Mouse (Mus musculus): Measurements from ENCODE around the gene Glod4. TPM values are rescaled to one million over a fixed set of nuclear protein-coding genes. Genes with fewer than 3 reads are reported as not detected.

Gene Glod4
- polyA plus RNA-seq (2014; fragmentation: Illumina TruSeq; extraction: RNeasy Lipid Tissue Mini Kit (QIAGEN cat#74804); ENCODE audit: low read depth, low replicate concordance) = 78.1 TPM

DNA sequence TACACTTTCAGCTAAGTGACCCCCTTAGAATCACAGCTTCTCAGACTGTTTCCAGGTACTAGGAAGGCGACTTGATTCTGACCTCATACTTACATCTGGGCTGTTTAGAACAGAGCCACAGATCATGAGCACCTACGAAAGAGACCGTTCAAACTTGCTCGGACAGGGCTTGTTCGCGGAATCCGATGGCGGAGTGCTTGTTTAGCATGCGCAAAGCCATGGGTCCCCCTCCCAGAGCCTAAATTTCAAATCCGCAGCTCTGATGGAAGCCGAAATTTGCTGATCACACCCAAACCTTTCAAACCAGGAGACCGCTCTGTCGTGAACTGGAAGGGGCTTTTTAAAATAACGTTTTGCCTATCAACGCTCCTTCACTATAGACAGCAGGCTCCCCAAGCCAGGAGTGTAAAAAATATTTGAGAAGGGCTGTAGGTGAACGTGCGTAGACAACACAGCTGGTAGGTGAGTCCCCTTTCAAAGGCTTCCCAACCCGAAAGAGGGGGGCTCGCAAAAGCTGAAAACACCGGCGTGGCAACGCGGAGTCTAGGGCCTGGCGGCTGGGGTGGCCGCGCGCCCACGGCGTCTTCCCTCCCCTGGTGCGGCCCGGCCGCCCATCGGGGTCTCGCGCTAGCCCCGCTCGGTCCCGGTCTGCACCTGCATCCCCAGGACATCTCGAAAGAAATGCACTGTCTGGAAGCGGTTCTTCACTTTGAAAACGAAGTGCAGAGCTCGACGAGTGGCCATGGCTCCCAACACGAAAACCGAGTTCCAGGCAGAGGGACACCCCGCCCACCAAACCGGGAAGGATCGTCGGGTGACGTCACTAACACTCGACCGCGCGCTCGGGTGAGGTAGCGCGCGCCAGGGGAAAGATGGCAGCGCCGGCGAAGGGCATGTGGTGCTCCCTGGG, at the start of gene Glod4, which contains the start of gene Mrm3:
TSS of gene Glod4 (minus strand) at position 825 of the 910 bp plus-strand sequence.
TSS of gene Mrm3 (plus strand) at position 815 of the 910 bp plus-strand sequence.

DNA sequence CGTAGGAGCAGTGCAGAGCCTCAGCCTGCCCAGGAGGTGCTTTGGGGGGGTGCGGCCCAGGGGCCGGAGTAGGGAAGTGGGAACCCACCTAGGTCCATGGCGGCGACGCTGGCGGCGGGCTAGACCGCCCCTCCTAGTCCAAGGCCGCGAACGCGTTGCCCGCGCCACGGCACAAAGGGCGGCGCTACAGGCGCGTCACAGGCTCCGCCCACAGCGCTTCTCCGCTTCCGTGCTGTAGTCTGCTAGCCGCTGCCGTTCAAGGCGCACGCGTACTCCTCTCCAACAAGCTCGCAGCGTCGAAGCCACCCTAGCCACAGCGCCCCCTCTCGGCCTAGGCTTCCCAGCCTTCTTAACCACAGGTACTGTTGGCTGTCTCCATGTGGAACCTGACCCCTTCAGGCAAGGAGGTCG, 26.1 kb downstream of the Glod4 start, which contains the start of the genes Dbil5 and Gemin4:
TSS of gene Dbil5 (plus strand) at position 219 of the 411 bp plus-strand sequence.
TSS of gene Gemin4 (minus strand) at position 275 of the 411 bp plus-strand sequence.

DNA sequence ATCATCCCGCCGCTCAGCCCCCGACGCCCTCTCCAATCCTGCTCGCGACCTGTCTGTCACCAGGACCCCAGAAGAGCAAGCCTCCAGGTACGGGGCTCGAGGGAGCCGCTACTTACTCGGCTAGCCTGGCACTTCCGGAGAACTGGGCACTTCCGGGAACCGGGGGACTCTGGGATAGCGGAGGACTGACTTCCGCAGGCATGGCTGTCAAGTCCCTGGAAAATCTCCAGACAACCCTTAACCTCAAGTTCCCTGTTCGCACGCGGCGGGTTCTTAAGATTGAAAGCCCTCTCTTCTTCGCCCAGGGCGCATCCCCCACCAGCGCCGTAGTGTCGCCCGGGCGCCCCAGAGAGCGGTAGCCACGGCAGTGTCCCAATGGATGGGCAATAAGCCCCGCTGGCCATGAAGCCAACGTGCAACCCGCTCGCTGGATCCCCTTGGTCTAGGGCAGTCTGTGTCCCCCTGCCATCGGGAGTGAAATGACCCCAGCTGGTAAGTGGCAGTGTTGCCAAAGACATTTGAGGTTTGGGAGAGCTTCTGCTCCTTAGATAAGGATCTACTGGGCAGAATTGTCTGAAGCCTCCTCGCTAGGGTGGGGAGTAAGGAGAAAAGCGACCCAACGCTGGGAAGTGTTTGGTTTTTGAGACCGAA, 63.9 kb downstream of the Glod4 start, which contains the start of the genes Vps53 and Fam57a:
TSS of gene Vps53 (minus strand) at position 153 of the 651 bp plus-strand sequence.
TSS of gene Fam57a (plus strand) at position 177 of the 651 bp plus-strand sequence.

Other genes starting within 250 kb of the Glod4 start
- gene 1700016K19Rik, start 243.8 kb downstream of the Glod4 start, polyA plus RNA-seq (2014; fragmentation: Illumina TruSeq; extraction: RNeasy Lipid Tissue Mini Kit (QIAGEN cat#74804); ENCODE audit: low read depth, low replicate concordance) = not detected
- 0.48 TPM for gene Rflnb, start 215.9 kb downstream of the Glod4 start, polyA plus RNA-seq (2014; fragmentation: Illumina TruSeq; extraction: RNeasy Lipid Tissue Mini Kit (QIAGEN cat#74804); ENCODE audit: low read depth, low replicate concordance)
- gene Vps53, start 64.1 kb downstream of the Glod4 start, polyA plus RNA-seq (2014; fragmentation: Illumina TruSeq; extraction: RNeasy Lipid Tissue Mini Kit (QIAGEN cat#74804); ENCODE audit: low read depth, low replicate concordance) = 21.9 TPM
- gene Fam57a, start 64.1 kb downstream of the Glod4 start, polyA plus RNA-seq (2014; fragmentation: Illumina TruSeq; extraction: RNeasy Lipid Tissue Mini Kit (QIAGEN cat#74804); ENCODE audit: low read depth, low replicate concordance) = 2.6 TPM
- not detected for gene Dbil5, start 26.1 kb downstream of the Glod4 start, polyA plus RNA-seq (2014; fragmentation: Illumina TruSeq; extraction: RNeasy Lipid Tissue Mini Kit (QIAGEN cat#74804); ENCODE audit: low read depth, low replicate concordance)
- gene Gemin4, start 26.1 kb downstream of the Glod4 start, polyA plus RNA-seq (2014; fragmentation: Illumina TruSeq; extraction: RNeasy Lipid Tissue Mini Kit (QIAGEN cat#74804); ENCODE audit: low read depth, low replicate concordance) = not detected
- gene Mrm3, start within 50 bp of the Glod4 start, polyA plus RNA-seq (2014; fragmentation: Illumina TruSeq; extraction: RNeasy Lipid Tissue Mini Kit (QIAGEN cat#74804); ENCODE audit: low read depth, low replicate concordance) = 2.3 TPM
- 0.58 TPM for gene Nxn, start 155.4 kb upstream of the Glod4 start, polyA plus RNA-seq (2014; fragmentation: Illumina TruSeq; extraction: RNeasy Lipid Tissue Mini Kit (QIAGEN cat#74804); ENCODE audit: low read depth, low replicate concordance)
- 3.5 TPM for gene Timm22, start 163.2 kb upstream of the Glod4 start, polyA plus RNA-seq (2014; fragmentation: Illumina TruSeq; extraction: RNeasy Lipid Tissue Mini Kit (QIAGEN cat#74804); ENCODE audit: low read depth, low replicate concordance)

All from liver, adult 10 weeks (tissue).